Mouse (Mus musculus): ENCODE results near the gene Gng8. TPM values are rescaled to one million over a fixed set of nuclear protein-coding genes. Genes with fewer than 3 reads are reported as not detected.

Gene Gng8
- polyA plus RNA-seq, 1 experiment from 2014 or later = 18.5 TPM

- H3K9me3 ChIP-seq (replicated peaks) = no peaks in the 10 kb centered on the region
- no peak overlapping the region for H3K27ac ChIP-seq
- WGBS = 27% methylated on average over 5 of the region's 5 CpGs
- no peak for DNase-seq (ENCODE audit: low spot score)
- H3K4me3 ChIP-seq = 0 out of 2 replicates have a peak overlapping the region, but pooled peaks have one; percentile 16
- 0 out of 2 replicates have a peak, but pooled peaks cover 3% of the 10 kb centered on the region for H3K27me3 ChIP-seq (ENCODE audit: low read depth, poor library complexity, severe bottlenecking)
- H3K4me1 ChIP-seq = peaks cover 36% of the 10 kb centered on the region
- H3K36me3 ChIP-seq = peaks cover 14% of the 10 kb centered on the region
These were observed 8.9 kb downstream of the Gng8 start for GRCm38 (mm10) chr7:16900526-16900925.

GRCm38 (mm10) chr7:16903439-16903955 is 11.9 kb downstream of the Gng8 start:
- Histone ChIP-seq H3K9me3 (replicated peaks) (no peaks in the 10 kb centered on the region), H3K4me1 (peaks cover 59% of the 10 kb centered on the region), H3K36me3 (no peaks in the 10 kb centered on the region), H3K27ac (peak overlapping the region; percentile 47; the same call in 1 of the 2 replicates), H3K4me3 (no peak overlapping the region), H3K27me3 (ENCODE audit: low read depth, poor library complexity, severe bottlenecking) (0 out of 2 replicates have a peak, but pooled peaks cover 3% of the 10 kb centered on the region)
- no peak for DNase-seq (ENCODE audit: low spot score)
- 84% methylated on average over 2 of the region's 2 CpGs for WGBS

- Histone ChIP-seq H3K9me3 (replicated peaks) (no peaks in the 10 kb centered on the region), H3K27me3 (ENCODE audit: low read depth, poor library complexity, severe bottlenecking) (0 out of 2 replicates have a peak, but pooled peaks cover 8% of the 10 kb centered on the region), H3K4me3 (no peak overlapping the region), H3K27ac (peak overlapping the region; percentile 47), H3K36me3 (no peaks in the 10 kb centered on the region), H3K4me1 (peaks cover 66% of the 10 kb centered on the region)
- 54% methylated on average over 9 of the region's 10 CpGs for WGBS
- DNase-seq (ENCODE audit: low spot score) = no peak
These were observed 12.6 kb downstream of the Gng8 start for GRCm38 (mm10) chr7:16904120-16904675.

- Histone ChIP-seq H3K36me3 (no peaks in the 10 kb centered on the region), H3K27me3 (ENCODE audit: low read depth, poor library complexity, severe bottlenecking) (0 out of 2 replicates have a peak, but pooled peaks cover 6% of the 10 kb centered on the region), H3K9me3 (replicated peaks) (no peaks in the 10 kb centered on the region), H3K4me1 (peaks cover 68% of the 10 kb centered on the region), H3K4me3 (no peak overlapping the region), H3K27ac (peak overlapping the region; percentile 27; the same call in 1 of the 2 replicates)
- WGBS = 20% methylated on average over 9 of the region's 9 CpGs
- no peak for DNase-seq (ENCODE audit: low spot score)
These were observed 14.0 kb downstream of the Gng8 start for GRCm38 (mm10) chr7:16905491-16906021.

- H3K27ac ChIP-seq = peak within 1 kb of the TSS; percentile 27
These were observed 14.7 kb downstream of the Gng8 start, which contains the start of gene Ptgir for GRCm38 (mm10) chr7:16906281-16906680. Gene Ptgir, plus strand, starts transcription at chr7:16906490.

GRCm38 (mm10) chr7:16906889-16907559 is 15.4 kb downstream of the Gng8 start:
- WGBS = 93% methylated on average over 41 of the region's 41 CpGs
- H3K9me3 ChIP-seq (replicated peaks) = no peaks in the 10 kb centered on the region

More at GRCm38 (mm10) chr7:16906281-16906680, 14.7 kb downstream of the Gng8 start, which contains the start of gene Ptgir:
- Histone ChIP-seq H3K9me3 (replicated peaks) (no peaks in the 10 kb centered on the region), H3K27me3 (ENCODE audit: low read depth, poor library complexity, severe bottlenecking) (0 out of 2 replicates have a peak, but pooled peaks cover 5% of the 10 kb centered on the region), H3K4me1 (peaks cover 62% of the 10 kb centered on the region), H3K4me3 (no peak within 1 kb of the TSS), H3K36me3 (no peaks in the 10 kb centered on the region)
- 16% methylated on average over 6 of the region's 6 CpGs for WGBS
- no peak for DNase-seq (ENCODE audit: low spot score)

GRCm38 (mm10) chr7:16907842-16908241 is 16.3 kb downstream of the Gng8 start:
- Histone ChIP-seq H3K36me3 (no peaks in the 10 kb centered on the region), H3K4me1 (peaks cover 56% of the 10 kb centered on the region), H3K9me3 (replicated peaks) (no peaks in the 10 kb centered on the region), H3K27me3 (ENCODE audit: low read depth, poor library complexity, severe bottlenecking) (0 out of 2 replicates have a peak, but pooled peaks cover 5% of the 10 kb centered on the region), H3K27ac (no peak overlapping the region), H3K4me3 (no peak overlapping the region)
- no peak for DNase-seq (ENCODE audit: low spot score)
- WGBS = 79% methylated on average over 7 of the region's 7 CpGs

More at GRCm38 (mm10) chr7:16906889-16907559, 15.4 kb downstream of the Gng8 start:
- Histone ChIP-seq H3K36me3 (no peaks in the 10 kb centered on the region), H3K4me1 (peaks cover 55% of the 10 kb centered on the region), H3K27me3 (ENCODE audit: low read depth, poor library complexity, severe bottlenecking) (0 out of 2 replicates have a peak, but pooled peaks cover 5% of the 10 kb centered on the region), H3K4me3 (no peak overlapping the region), H3K27ac (peak overlapping the region; percentile 27; the same call in 1 of the 2 replicates)
- DNase-seq (ENCODE audit: low spot score) = no peak

GRCm38 (mm10) chr7:16908367-16908766 is 16.8 kb downstream of the Gng8 start:
- H3K4me3 ChIP-seq = no peak overlapping the region
- no peaks in the 10 kb centered on the region for H3K9me3 ChIP-seq (replicated peaks)
- 0 out of 2 replicates have a peak, but pooled peaks cover 3% of the 10 kb centered on the region for H3K36me3 ChIP-seq
- H3K27ac ChIP-seq = no peak overlapping the region
- no peak for DNase-seq (ENCODE audit: low spot score)
- 54% methylated on average over 11 of the region's 11 CpGs for WGBS
- H3K4me1 ChIP-seq = peaks cover 56% of the 10 kb centered on the region
- 0 out of 2 replicates have a peak, but pooled peaks cover 5% of the 10 kb centered on the region for H3K27me3 ChIP-seq (ENCODE audit: low read depth, poor library complexity, severe bottlenecking)

GRCm38 (mm10) chr7:16908859-16909258 is 17.3 kb downstream of the Gng8 start:
- H3K36me3 ChIP-seq = peaks cover 6% of the 10 kb centered on the region; the same call in 1 of the 2 replicates
- no peak overlapping the region for H3K4me3 ChIP-seq
- DNase-seq (ENCODE audit: low spot score) = no peak
- H3K27me3 ChIP-seq (ENCODE audit: low read depth, poor library complexity, severe bottlenecking) = 0 out of 2 replicates have a peak, but pooled peaks cover 5% of the 10 kb centered on the region
- H3K4me1 ChIP-seq = peaks cover 54% of the 10 kb centered on the region
- H3K9me3 ChIP-seq (replicated peaks) = no peaks in the 10 kb centered on the region
- no peak overlapping the region for H3K27ac ChIP-seq
- 70% methylated on average over 11 of the region's 11 CpGs for WGBS

- H3K36me3 ChIP-seq = peaks cover 16% of the 10 kb centered on the region
- H3K4me3 ChIP-seq = no peak overlapping the region
- no peak for DNase-seq (ENCODE audit: low spot score)
- H3K27me3 ChIP-seq (ENCODE audit: low read depth, poor library complexity, severe bottlenecking) = 0 out of 2 replicates have a peak, but pooled peaks cover 5% of the 10 kb centered on the region
- H3K9me3 ChIP-seq (replicated peaks) = no peaks in the 10 kb centered on the region
- no peak overlapping the region for H3K27ac ChIP-seq
- H3K4me1 ChIP-seq = peaks cover 48% of the 10 kb centered on the region
- WGBS = 56% methylated on average over 10 of the region's 10 CpGs
These were observed 18.3 kb downstream of the Gng8 start for GRCm38 (mm10) chr7:16909909-16910308.

GRCm38 (mm10) chr7:16911904-16912303 is 20.3 kb downstream of the Gng8 start:
- Histone ChIP-seq H3K36me3 (peaks cover 36% of the 10 kb centered on the region), H3K9me3 (replicated peaks) (no peaks in the 10 kb centered on the region), H3K27me3 (ENCODE audit: low read depth, poor library complexity, severe bottlenecking) (0 out of 2 replicates have a peak, but pooled peaks cover 5% of the 10 kb centered on the region), H3K27ac (no peak overlapping the region), H3K4me3 (no peak overlapping the region), H3K4me1 (peaks cover 34% of the 10 kb centered on the region)
- WGBS = 94% methylated on average over 3 of the region's 3 CpGs
- no peak for DNase-seq (ENCODE audit: low spot score)

- H3K27ac ChIP-seq = no peak overlapping the region
- no peaks in the 10 kb centered on the region for H3K9me3 ChIP-seq (replicated peaks)
- 0 out of 2 replicates have a peak, but pooled peaks cover 5% of the 10 kb centered on the region for H3K27me3 ChIP-seq (ENCODE audit: low read depth, poor library complexity, severe bottlenecking)
- H3K36me3 ChIP-seq = peaks cover 41% of the 10 kb centered on the region
- H3K4me3 ChIP-seq = no peak overlapping the region
- H3K4me1 ChIP-seq = peaks cover 33% of the 10 kb centered on the region
- 83% methylated on average over 6 of the region's 6 CpGs for WGBS
- DNase-seq (ENCODE audit: low spot score) = no peak
These were observed 20.8 kb downstream of the Gng8 start for GRCm38 (mm10) chr7:16912360-16912759.

All from limb, embryonic 10.5 days (tissue).